Mouse (Mus musculus) cerebellum, postnatal 14 days (tissue): ENCODE measurements at regions not wholly inside any gene's neighbourhood (a gene's known extent, or its start where the extent isn't known, plus 50 kb on each side); places are given as distances from the start of the nearest gene placed in this dataset.

Source experiments
- DNase-seq, 2 experiments: peaks; one replicate each; pipeline ENCODE4 v3.0.0; 2021; ENCODE audit warnings: mixed read lengths in 2 of 2

DNA sequence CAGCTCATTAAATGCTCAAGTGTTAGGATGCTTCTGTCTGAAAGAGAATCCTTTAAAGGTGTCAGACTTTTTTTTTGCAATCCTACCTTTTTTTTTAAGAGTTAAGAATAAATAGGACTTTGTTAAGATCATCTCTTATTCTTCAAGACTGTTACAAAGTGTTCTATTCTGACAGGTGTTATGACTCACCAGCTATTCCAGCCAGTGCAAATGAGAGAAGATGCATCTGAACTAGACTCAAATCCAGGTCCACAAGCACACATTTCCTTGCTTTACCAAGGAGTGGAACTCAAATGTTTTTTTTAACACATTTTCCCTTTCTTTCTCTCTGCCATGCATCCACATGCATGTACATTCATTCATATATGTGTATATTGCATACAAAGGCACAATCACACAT is 98.4 kb upstream of the Atp10a start:
- no peak for DNase-seq

GRCm38 (mm10) chr7:58568807-58569206 is 87.2 kb upstream of the Atp10a start:
- DNase-seq: no peak

DNA sequence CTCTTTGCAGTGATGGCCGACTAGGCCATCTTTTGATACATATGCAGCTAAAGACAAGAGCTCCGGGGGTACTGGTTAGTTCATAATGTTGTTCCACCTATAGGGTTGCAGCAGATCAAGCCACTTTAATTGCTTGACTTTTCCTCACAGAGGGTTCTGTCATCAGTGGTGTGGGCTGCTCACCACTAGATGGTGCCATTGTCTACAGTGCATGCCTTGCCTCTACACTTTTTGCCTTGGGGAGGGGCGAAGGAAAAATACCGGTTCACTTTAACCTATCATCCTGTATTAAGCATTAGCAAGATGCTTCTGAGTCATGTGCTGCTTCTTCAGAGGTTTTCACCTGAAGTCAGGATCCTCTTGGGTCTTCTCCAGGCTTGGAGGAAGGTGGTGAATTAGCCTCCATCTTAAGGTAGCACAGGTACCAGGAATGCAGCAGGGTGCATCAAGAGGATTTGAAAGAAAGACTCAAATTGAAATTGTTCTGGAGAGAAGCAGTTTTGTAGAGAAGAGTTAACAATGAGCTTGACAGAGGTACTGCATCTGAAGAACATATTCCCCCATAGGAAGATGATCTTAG is 71.6 kb upstream of the Atp10a start:
- DNase-seq: peak; percentile 75 to 81

GRCm38 (mm10) chr7:58585626-58586256 is 70.2 kb upstream of the Atp10a start:
- DNase-seq: no peak

GRCm38 (mm10) chr7:58595951-58596350 is 60.0 kb upstream of the Atp10a start:
- DNase-seq: no peak
